Mouse (Mus musculus) cerebellum, postnatal 25 days (tissue): Measurements from ENCODE around the gene Alk.
"Not testable (repeated sequence)": the region's sequence is repeated elsewhere in the genome, so short reads cannot be mapped to it uniquely, and the experiment has no call there.

Experiments
- DNase-seq, 2 experiments: peaks; one replicate each; pipeline ENCODE4 v3.0.0; 2021; ENCODE audit warnings: mixed read lengths in 2 of 2

Gene Alk

GRCm38 (mm10) chr17:72526356-72526755 is 78.1 kb downstream of the Alk start:
- DNase-seq: no peak

DNA sequence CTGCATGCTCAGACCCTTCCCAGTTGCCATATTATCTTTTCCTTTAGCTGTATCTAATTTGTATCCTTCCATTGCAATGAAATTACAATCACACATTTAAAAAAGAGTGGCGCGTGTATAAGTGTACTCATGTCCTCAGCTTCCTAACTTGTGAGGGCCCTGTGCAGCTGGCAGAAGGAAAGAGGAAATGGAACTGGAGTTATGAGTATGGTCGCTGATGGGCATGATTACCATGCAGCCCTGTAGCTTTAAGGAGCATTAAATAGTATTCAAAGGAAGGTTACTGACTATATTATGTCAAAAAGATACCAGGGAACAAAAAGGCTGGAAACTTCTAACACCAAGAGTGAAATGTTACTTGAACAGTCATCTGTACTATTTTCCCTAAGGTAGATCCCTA is 79.6 kb downstream of the Alk start:
- DNase-seq: no peak

DNA sequence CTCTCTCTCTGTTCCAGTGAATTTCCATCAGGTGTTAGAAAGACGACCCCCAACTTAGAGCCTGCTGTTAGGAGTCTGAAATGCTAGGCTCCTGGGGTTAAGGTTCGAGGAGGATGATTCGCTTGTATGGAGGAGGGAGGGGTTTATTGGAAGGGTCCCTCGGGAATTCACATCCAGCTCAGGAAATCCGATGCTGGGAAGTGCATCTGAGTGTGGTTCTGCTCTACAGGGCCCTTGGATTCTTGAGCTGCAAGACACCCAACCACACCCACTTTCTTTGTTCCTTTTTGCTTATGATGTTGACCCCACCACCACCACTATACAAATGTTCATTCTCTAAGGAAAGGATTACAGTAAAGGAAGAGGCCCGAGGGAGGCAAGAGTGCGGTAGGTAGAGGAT is 81.4 kb downstream of the Alk start:
- DNase-seq: no peak

DNA sequence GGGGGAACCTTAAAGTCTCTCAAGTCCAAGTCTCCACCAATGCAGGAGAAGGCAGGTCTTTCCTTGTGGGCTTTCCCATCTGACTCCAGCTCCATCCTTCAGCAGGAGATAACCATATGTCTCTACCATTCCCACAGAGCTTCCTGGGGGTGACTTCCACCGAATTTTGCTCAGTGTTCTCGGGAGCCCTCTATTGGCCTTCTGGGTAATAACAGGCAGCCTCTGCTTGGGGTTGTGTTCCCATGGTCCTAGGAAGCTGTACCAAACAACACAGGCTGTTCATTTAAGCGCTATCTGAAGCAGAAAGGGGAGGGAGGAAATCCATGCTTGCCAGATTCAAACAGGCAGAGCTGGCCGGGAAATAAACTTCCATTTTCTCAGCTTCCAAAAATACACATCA is 82.0 kb downstream of the Alk start:
- DNase-seq: peak; percentile 83

DNA sequence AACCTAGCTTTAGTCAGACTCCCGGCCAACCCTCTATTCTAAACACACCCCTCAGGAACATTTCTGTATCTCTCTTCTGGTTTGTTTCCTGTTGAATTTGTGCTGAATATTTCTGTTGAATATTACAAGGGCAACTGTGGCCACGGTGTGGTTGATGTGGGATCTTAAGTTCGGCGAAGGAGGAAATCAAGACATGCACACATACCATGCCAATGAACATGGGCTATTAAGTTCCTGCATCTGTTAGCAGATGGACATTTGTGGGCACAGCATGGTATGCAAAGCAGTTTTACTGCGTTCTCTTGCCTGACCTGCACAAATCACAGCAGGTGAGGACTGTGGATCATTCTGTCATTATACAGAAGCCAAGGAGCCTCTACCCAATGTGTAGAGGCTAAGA is 83.1 kb downstream of the Alk start:
- DNase-seq: peak; percentile 66 to 76

- peak; percentile 35 to 46 for DNase-seq
Measured at GRCm38 (mm10) chr17:72510746-72511145, 93.7 kb downstream of the Alk start.

DNA sequence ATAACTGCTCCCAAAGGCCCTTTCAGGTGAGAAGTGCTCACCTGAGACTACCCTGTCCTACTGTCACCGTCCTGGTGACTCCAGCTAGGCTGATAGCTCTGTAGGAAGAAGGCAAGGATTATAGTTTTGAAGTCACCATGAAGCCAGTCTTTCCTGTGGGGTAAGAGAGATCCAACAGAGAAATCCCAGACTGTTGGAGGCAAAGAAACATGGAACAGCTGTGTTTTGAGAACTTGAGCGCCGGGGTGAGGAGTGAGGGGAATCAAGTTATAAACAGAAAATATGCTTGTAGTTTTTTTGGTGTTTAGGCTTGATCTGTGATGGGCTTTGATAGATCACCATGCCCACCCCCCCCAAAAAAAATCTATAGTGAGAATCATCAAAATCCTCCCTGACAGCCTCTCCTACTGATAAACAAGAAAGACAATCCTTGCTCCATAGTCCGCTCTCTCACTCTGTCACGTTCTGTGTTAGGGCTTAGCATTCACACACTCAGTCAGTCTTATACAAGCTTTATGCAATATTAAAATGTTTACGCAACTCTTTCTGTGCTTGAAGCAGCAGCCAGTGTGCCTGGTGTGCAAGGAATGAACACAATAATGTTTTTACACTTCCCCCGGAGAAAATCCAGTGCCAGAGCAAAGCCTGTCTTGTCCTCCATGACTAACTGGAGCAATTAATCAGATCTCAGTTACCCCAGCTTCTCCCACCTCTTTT is 95.6 kb downstream of the Alk start:
- DNase-seq: no peak

- peak in 1 of 2 experiments; percentile 20 for DNase-seq
Measured at GRCm38 (mm10) chr17:72505213-72505612, 99.2 kb downstream of the Alk start.

GRCm38 (mm10) chr17:72504581-72504980 is 99.8 kb downstream of the Alk start:
- no peak for DNase-seq

GRCm38 (mm10) chr17:72495395-72495794 is 109.0 kb downstream of the Alk start:
- DNase-seq: no peak

DNA sequence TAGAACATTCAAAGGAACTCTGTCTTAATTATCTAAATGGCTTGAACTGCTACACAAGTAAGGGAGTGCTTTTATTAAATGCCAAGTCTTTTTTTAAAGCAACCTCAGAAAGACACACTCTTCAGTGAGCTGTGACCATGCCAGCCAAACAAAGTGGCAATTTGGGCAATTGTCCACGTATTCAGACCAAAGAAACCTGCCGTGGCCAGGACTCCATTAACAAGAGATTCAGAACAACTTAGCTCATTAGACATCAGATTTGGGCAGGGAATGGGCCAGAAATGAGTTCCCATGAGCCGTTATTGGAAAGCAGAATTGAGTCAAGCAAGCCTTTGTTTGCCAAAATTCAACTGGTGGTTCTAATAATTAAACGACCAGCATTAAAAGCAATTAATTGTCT is 118.8 kb downstream of the Alk start:
- no peak for DNase-seq

GRCm38 (mm10) chr17:72479260-72479659 is 125.2 kb downstream of the Alk start:
- DNase-seq: not testable (repeated sequence)

- DNase-seq: no peak
Measured at GRCm38 (mm10) chr17:72477889-72478405, 126.5 kb downstream of the Alk start.

DNA sequence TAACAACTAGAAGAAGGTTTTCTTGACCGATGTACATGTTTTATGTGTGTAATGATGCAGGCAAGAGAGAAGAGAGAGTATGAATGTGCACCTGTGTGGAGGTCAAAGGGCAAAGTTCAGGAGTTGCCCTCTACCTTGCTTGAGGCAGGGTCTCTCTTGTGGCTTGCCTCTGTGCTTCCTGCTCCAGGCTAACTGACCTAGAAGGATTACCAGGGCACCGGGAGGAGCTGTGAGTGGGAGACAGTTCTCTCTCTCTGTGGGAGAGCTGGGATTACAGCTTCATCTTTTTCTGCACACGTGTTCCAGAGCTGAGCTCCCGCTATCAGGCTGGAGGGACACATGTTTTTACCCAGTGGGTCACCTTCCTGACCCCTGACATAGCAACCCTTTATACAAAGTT is 127.5 kb downstream of the Alk start:
- no peak for DNase-seq

GRCm38 (mm10) chr17:72474166-72474565 is 130.3 kb downstream of the Alk start:
- no peak for DNase-seq

- DNase-seq: peak; percentile 25 to 60
Measured at GRCm38 (mm10) chr17:72448477-72448876, 155.9 kb downstream of the Alk start.

GRCm38 (mm10) chr17:72445204-72446177 is 158.9 kb downstream of the Alk start:
- no peak for DNase-seq

- no peak for DNase-seq
Measured at GRCm38 (mm10) chr17:72417451-72417850, 187.0 kb downstream of the Alk start.

- DNase-seq: no peak
Measured at GRCm38 (mm10) chr17:72414676-72415075, 189.8 kb downstream of the Alk start.

DNA sequence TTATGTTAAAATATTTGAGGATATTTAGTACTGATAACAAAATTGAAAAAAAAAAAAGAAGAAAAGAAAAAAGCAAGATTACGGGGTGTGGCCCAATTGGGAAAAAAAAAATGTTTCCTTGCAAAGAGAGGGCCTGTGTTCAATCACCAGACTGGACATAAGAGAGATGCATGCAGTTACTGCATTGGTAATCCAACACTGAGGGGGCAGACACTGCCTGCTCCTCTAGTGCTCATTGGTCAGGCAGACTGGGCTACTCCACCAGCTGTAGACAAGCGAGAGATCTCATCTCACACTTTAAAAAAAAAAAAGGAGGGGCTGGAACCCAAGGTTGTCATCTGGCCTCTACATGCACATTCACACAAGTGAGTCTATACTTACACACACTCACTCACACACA is 199.6 kb downstream of the Alk start:
- no peak for DNase-seq

DNA sequence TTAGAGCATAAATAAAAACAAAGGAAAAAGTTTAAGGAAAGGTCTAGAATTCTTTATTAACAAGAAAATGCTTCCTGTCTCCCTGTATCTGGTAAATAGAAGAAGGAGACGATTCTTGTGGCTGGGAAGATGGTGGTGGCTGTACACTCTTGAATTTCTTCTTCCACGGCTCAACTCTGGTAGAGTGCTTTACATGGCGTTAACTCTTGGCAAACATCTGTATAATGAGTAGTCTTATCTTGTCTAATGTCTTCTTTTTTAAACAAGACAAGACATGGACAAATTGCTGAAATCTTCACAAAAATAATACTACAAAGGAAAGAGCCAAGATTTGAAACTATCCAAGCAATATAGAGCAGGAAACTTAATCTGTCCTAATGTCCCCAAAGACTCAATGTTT is 202.6 kb downstream of the Alk start:
- DNase-seq: no peak

GRCm38 (mm10) chr17:72401349-72401748 is 203.1 kb downstream of the Alk start:
- DNase-seq: no peak

DNA sequence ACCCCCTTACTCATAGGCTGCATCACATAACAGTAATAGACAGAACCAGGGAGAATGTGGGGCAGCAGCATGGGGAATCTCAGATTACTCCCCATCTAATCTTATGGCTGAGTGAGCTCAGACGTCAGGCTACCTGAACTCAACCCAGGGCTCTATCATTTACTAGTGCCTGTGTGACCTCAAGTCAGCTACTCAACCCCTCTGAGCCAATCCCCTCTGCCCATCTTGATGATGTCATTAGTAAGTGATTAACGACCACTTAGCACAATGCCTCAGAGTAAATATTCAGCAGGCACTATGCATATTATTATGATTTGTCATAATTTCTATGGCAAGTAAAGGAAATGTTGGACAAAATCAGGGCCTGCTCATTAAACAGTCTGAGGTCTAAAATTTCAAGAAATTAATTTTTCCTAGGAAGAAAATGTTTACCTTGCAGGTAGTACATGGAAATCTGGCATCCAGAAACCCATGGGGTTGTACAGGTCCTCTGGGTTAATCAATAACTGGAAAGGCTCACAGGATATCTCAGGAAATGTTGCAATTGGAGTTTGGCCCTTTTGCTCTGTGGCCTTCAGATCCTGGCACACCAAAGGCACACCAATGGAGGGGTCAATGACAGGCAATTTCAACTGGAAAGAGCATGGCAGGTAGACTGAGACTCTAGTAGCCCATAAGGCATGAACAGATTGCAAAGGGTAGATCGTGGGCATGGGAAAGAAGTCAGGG is 204.9 kb downstream of the Alk start:
- DNase-seq: no peak
